Mouse (Mus musculus) frontal cortex, postnatal 10 days (tissue): ENCODE data around the gene Kng2.
"Not testable (repeated sequence)": the region's sequence is repeated elsewhere in the genome, so short reads cannot be mapped to it uniquely, and the experiment has no call there.

Source experiments
- DNase-seq, 2 experiments: peaks; one replicate each; pipeline ENCODE4 v3.0.0; 2022; ENCODE audit warnings: low spot score in 2 of 2, mixed read lengths in 1 of 2

Kng2 gene

DNA sequence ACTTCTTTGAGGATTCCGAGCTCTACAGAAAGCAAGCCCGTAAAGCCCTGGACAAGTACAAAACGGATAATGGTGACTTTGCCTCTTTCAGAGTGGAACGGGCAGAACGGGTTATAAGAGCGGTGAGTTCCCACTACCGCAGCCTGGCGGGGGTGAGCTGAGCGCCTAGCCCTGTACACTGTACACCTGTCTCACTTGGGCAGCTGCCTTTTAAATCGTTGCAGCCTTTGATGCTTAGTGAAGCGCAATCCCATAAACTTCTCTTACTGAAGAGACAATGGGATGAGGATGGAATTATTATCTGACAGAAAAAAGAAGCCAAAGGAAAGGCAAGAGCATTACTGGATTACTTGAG is 73.2 kb downstream of the Kng2 start:
- DNase-seq = no peak

DNA sequence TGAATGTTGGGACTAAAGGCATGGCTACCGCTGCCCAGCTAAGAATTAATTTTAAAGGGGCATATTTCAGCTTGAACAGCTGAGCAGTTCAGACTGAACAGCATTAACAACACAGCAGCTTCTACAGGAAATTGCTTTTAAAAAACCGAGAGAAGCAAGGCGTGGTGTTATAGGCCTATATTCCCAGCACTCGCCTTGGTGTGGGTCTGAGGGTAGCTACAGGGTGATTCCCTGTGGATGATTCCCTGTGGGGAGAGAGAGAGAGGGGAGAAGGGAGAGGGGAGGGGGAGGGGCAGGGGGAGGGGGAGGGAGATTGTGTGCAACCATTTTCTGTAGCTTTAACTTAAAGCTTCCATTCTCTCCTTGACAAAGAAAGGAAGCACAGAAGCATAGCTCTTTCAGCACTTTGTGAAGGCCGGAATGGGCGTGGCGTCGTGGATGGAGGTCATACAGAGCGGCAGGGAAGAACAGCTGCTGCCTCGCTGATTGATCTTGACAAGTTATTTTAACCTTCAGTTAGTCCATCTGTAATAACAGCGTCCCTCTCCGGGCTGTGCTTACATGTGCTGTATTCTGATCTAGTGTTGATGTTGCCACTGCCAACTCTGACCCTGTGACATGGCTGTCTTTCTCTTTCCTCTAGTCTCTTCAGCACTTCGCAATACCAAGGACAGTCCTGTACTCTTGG is 73.7 kb downstream of the Kng2 start:
- no peak for DNase-seq

DNA sequence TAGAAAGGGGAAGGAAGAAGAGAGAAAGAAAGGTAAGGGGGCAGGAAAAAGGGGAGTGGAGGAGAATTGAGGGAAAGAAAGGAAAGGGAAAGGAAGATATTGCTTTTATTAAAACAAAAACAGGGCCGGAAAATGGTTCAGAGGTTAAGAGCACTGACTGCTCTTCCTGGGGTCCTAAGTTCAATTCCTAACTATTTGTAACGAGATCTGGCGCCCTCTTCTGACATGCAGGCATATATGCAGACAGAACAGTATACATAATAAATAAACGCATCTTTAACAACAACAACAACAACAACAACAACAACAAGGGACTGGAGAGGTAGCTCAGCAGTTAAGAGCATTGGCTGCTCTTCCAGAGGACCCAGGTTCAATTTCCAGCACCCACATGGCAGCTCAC is 76.2 kb downstream of the Kng2 start:
- no peak for DNase-seq

DNA sequence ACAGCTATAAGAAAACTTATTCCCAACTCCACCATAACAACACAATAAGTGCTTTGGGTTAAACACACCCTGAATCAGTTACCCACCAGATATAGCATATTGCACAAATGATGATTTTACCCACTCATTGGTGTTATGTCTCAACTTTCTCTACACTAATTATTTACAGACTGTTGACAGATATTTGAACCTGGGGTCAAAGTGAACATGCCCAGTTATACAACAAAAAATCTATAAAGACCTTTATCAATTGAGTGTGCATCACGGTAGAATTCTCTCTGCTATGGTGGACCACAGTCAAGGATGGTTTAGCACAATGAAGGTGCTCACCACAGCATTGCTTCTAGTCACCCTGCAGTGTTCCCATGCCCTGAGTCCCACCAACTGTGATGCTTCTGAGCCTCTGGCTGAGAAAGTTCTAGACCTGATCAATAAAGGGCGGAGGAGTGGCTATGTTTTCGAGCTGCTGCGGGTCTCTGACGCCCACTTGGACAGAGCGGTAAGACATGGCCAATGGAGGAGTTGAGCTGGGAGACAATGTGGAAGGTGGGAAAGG is 78.4 kb downstream of the Kng2 start, which contains the start of gene Hrg:
Gene Hrg (plus strand): TSS at position 233 of the 556 bp plus-strand sequence.
- DNase-seq = no peak

DNA sequence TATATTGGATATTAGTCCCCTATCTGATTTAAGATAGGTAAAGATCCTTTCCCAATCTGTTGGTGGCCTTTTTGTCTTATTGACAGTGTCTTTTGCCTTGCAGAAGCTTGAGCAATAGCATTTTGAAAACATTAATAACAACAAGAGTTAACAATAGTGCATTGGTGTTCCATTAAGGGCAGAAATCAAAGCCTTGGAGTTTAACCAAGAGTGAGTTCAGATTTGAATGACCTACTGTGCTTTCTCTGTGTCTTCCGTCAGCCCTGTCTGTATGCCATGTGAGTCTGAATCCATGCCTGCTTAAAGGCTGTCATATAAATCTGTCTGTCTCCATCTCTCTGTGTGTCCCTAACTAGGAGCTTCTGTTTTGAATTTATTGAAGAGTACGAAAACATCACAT is 81.9 kb downstream of the Kng2 start:
- no peak for DNase-seq

DNA sequence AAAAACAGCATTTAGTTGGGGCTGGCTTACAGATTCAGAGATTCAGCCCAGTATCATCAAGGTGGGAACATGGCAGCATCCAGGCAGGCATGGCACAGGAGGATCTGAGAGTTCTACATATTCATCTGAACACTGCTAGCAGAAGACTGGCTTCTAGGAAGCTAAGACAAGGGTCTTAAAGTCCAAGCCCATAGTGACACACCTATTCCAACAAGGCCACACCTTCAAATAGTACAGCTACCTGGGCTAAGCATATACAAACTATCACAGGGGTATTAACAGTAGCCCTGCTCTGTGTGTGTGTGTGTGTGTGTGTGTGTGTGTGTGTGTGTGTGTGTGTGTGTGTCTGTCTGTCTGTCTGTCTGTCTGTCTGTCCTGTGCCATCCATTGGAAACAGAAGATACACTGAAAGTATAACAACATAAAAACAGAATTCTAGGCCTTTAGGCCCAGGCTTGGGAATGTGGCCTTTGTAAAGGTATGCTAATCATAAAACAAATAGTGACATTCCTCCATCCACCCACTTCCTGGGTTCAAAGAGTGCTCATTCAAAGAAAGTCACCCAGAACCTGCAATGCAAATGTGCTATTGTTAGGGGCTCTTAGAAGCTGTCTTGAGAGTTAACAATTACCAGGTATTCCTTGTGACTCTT is 87.3 kb downstream of the Kng2 start:
- DNase-seq = not testable (repeated sequence)

DNA sequence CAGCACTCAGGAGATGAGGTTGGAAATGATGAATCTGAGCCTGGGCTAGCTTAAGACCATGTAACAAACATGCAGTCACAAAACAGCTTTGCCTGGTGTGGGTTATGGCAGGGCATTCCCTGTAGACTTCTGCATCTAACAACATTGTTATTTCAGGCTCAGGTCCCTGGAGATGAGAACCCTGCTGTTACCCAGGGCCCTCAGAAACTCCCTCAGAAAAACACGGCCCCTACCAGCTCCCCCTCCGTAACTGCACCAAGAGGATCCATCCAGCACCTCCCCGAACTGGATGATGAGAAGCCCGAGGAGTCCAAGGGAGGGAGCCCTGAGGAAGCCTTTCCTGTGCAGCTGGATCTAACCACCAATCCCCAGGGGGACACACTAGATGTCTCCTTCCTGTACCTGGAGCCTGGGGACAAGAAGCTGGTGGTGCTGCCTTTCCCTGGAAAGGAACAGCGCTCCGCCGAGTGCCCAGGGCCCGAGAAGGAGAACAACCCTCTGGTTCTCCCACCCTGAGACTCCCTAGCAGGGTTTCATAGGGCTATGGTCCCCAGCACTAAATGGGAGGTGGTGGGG is 90.1 kb downstream of the Kng2 start:
- no peak for DNase-seq

DNA sequence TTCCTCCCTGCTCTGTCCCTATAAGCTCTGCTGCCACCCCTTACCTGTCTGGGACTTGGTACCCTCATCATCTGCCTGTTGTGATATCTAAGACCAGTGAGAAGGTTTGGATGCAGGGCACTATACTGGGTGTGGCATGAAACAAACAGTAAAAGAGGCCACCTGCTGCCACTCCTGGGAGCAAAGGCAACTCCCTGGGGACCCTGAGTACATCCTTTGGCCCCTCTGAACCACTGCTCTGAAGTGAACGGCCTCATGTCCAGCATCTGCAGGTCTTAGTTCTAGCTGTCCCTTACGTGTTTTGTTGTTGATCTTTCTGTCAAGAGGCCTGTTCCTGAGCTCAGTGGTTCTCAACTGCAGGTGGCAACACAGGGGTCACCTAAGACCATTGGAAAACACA is 90.7 kb downstream of the Kng2 start:
- no peak for DNase-seq

DNA sequence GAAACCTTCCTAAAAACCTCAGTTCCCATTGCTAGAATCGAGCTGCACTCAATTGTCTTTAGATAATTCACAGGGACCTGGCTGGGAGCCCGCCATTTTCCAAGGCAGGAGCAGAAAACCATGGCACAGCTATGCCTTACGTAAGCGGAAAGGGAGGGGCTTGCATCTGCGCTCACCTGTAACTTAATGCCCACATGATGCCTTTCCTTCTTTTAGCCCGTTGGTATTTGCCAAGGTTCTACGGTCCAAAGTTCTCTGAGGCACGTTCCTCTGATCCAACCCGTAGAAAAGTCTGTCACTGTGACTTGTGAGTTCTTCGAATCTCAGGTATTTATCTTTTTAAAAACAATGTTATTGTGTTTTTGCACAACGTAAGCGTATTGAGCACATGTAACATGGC is 91.7 kb downstream of the Kng2 start:
- DNase-seq = no peak
